In genomic region chr16:20671886-20672285, GRCm38 (mm10) we compare ENCODE assay signal across 8 mouse cellular contexts. TPM values are rescaled to one million over a fixed set of nuclear protein-coding genes. Genes with fewer than 3 reads are reported as not detected.
DNase-seq lines count a peak whose midpoint lies in the region; ATAC-seq and TF ChIP-seq lines count a peak whose summit lies in the region.

No protein-coding gene starts in this region.

- no peak for ATAC-seq in intestine, embryonic 16.5 days
- ATAC-seq in neural tube, embryonic 14.5 days (ENCODE audit: low read depth): no peak

- no peak for TF ChIP-seq POLR2A in cortical plate, adult 2 months (IDR thresholded peaks at IDR 0.05; ENCODE audit: extremely low read depth, insufficient read depth, low read length)

- no peak overlapping the region for H3K9ac ChIP-seq in intestine, embryonic 16.5 days (ENCODE audit: low read depth, low read length)
- no peak overlapping the region for H3K9ac ChIP-seq in neural tube, embryonic 14.5 days (replicated peaks; ENCODE audit: low read depth, low read length)

- no peak for DNase-seq in layer of hippocampus, adult 2 months (ENCODE audit: low spot score in 2 of 2)
- no peak for DNase-seq in layer of hippocampus, adult 18-20 months (ENCODE audit: low spot score in 2 of 2)
- DNase-seq in left cerebral cortex, postnatal 14 days (ENCODE audit: low spot score in 2 of 2): no peak
- no peak for DNase-seq in frontal cortex, postnatal 14 days (ENCODE audit: low spot score in 2 of 2)
- no peak for DNase-seq in right cerebral cortex, postnatal 4 days

- H3K36me3 ChIP-seq in intestine, embryonic 16.5 days (ENCODE audit: control insufficient read depth, insufficient read depth, low read length): peaks cover 9% of the 10 kb centered on the region; the same call in 1 of the 2 replicates
- peaks cover 16% of the 10 kb centered on the region for H3K36me3 ChIP-seq in neural tube, embryonic 14.5 days (ENCODE audit: control insufficient read depth, insufficient read depth, low read length)

- 18% methylated on average over 6 of the region's 6 CpGs for WGBS in intestine, embryonic 16.5 days
- WGBS in neural tube, embryonic 14.5 days: 31% methylated on average over 6 of the region's 6 CpGs

- H3K4me1 ChIP-seq in cortical plate, adult 2 months (ENCODE audit: control insufficient read depth, insufficient read depth, low read length): peaks cover 3% of the 10 kb centered on the region; the same call in 1 of the 2 replicates
- H3K4me1 ChIP-seq in intestine, embryonic 16.5 days (ENCODE audit: control insufficient read depth, insufficient read depth, low read length): peaks cover 21% of the 10 kb centered on the region
- H3K4me1 ChIP-seq in neural tube, embryonic 14.5 days (ENCODE audit: control insufficient read depth, insufficient read depth, low read length): peaks cover 13% of the 10 kb centered on the region

- H3K4me2 ChIP-seq in intestine, embryonic 16.5 days (ENCODE audit: low read depth, low read length): peak overlapping the region; percentile 62; the same call in 1 of the 2 replicates
- H3K4me2 ChIP-seq in neural tube, embryonic 14.5 days (ENCODE audit: low read depth, low read length): peak overlapping the region; percentile 50

- H3K27me3 ChIP-seq in intestine, embryonic 16.5 days (replicated peaks; ENCODE audit: control insufficient read depth, insufficient read depth, low read length): no peaks in the 10 kb centered on the region
- no peaks in the 10 kb centered on the region for H3K27me3 ChIP-seq in neural tube, embryonic 14.5 days (ENCODE audit: control insufficient read depth, insufficient read depth, low read length)

- H3K9me3 ChIP-seq in intestine, embryonic 16.5 days (ENCODE audit: control insufficient read depth, low read length): no peaks in the 10 kb centered on the region
- H3K9me3 ChIP-seq in neural tube, embryonic 14.5 days (ENCODE audit: control insufficient read depth, low read length): no peaks in the 10 kb centered on the region

- peak overlapping the region; percentile 86; the same call in 1 of the 2 replicates for H3K27ac ChIP-seq in layer of hippocampus, adult 2 months
- no peak overlapping the region for H3K27ac ChIP-seq in cortical plate, adult 2 months (ENCODE audit: insufficient read depth, low read length)
- peak overlapping the region; percentile 65; the same call in 1 of the 2 replicates for H3K27ac ChIP-seq in intestine, embryonic 16.5 days (ENCODE audit: low read length)
- no peak overlapping the region for H3K27ac ChIP-seq in neural tube, embryonic 14.5 days (ENCODE audit: low read depth, low read length)

- peak overlapping the region; percentile 84 for H3K4me3 ChIP-seq in layer of hippocampus, adult 2 months
- H3K4me3 ChIP-seq in cortical plate, adult 2 months (ENCODE audit: insufficient read depth, low read length): peak overlapping the region; percentile 97; the same call in 1 of the 2 replicates
- H3K4me3 ChIP-seq in intestine, embryonic 16.5 days (ENCODE audit: low read length): no peak overlapping the region; the same call in 1 of the 2 replicates
- H3K4me3 ChIP-seq in neural tube, embryonic 14.5 days (ENCODE audit: low read depth, low read length): peak overlapping the region; percentile 94; the same call in 1 of the 2 replicates

- TF ChIP-seq CTCF in layer of hippocampus, adult 2 months (conservative IDR thresholded peaks at IDR 0.05): no peak
- no peak for TF ChIP-seq CTCF in cortical plate, adult 2 months (IDR thresholded peaks at IDR 0.05; ENCODE audit: extremely low read depth, insufficient read depth, low read length)

- intact Hi-C loops in left cerebral cortex, postnatal 14 days (cut with DNase I): no loop called here

RNA-seq across cellular contexts. Expression of gene Eif4g1, which starts 3.8 kb away (rescaled TPM):
- 100 to 1,000 TPM; 283 to 297 TPM for total RNA-seq in layer of hippocampus, adult 2 months (2021)
- 100 to 1,000 TPM; 278 to 283 TPM for total RNA-seq in layer of hippocampus, adult 18-20 months (2021)
- 157 and 158 TPM in 2 replicates for polyA plus RNA-seq in cortical plate, adult 2 months (2012; rRNA removed)
- 158 and 162 TPM in 2 replicates for polyA plus RNA-seq in intestine, embryonic 16.5 days (2015; fragmentation: Nextera tagmentation; extraction: Ambion mirVana)
- 112 and 134 TPM in 2 replicates for polyA plus RNA-seq in neural tube, embryonic 14.5 days (2014; fragmentation: Nextera tagmentation; extraction: Ambion mirVana)
- total RNA-seq in left cerebral cortex, postnatal 14 days (2021): 100 to 1,000 TPM; 330 to 342 TPM

RNA-seq across cellular contexts. Expression of gene Psmd2, which starts 20.4 kb away (rescaled TPM):
- total RNA-seq in layer of hippocampus, adult 2 months (2021): 100 to 1,000 TPM; 208 to 213 TPM
- 100 to 1,000 TPM; 206 to 212 TPM for total RNA-seq in layer of hippocampus, adult 18-20 months (2021)
- polyA plus RNA-seq in cortical plate, adult 2 months (2012; rRNA removed): 173 TPM in 2 replicates
- 276 and 309 TPM in 2 replicates for polyA plus RNA-seq in intestine, embryonic 16.5 days (2015; fragmentation: Nextera tagmentation; extraction: Ambion mirVana)
- 314 and 366 TPM in 2 replicates for polyA plus RNA-seq in neural tube, embryonic 14.5 days (2014; fragmentation: Nextera tagmentation; extraction: Ambion mirVana)
- 100 to 1,000 TPM; 238 to 253 TPM for total RNA-seq in left cerebral cortex, postnatal 14 days (2021)

RNA-seq across cellular contexts. Expression of gene Fam131a, which starts 21.2 kb away (rescaled TPM):
- total RNA-seq in layer of hippocampus, adult 2 months (2021): 100 to 1,000 TPM; 450 to 457 TPM
- total RNA-seq in layer of hippocampus, adult 18-20 months (2021): 100 to 1,000 TPM; 445 to 503 TPM
- polyA plus RNA-seq in cortical plate, adult 2 months (2012; rRNA removed): 316 and 358 TPM in 2 replicates
- 6.2 and 6.8 TPM in 2 replicates for polyA plus RNA-seq in intestine, embryonic 16.5 days (2015; fragmentation: Nextera tagmentation; extraction: Ambion mirVana)
- polyA plus RNA-seq in neural tube, embryonic 14.5 days (2014; fragmentation: Nextera tagmentation; extraction: Ambion mirVana): 42.5 and 48.2 TPM in 2 replicates
- 100 to 1,000 TPM; 381 to 399 TPM for total RNA-seq in left cerebral cortex, postnatal 14 days (2021)

RNA-seq across cellular contexts. Expression of gene Ece2, which starts 42.3 kb away (rescaled TPM):
- total RNA-seq in layer of hippocampus, adult 2 months (2021): 10 to 100 TPM; 34.4 to 36.1 TPM
- total RNA-seq in layer of hippocampus, adult 18-20 months (2021): 10 to 100 TPM; 24.6 to 27.1 TPM
- polyA plus RNA-seq in cortical plate, adult 2 months (2012; rRNA removed): 25.4 and 28.3 TPM in 2 replicates
- 1.7 TPM in 2 replicates for polyA plus RNA-seq in intestine, embryonic 16.5 days (2015; fragmentation: Nextera tagmentation; extraction: Ambion mirVana)
- polyA plus RNA-seq in neural tube, embryonic 14.5 days (2014; fragmentation: Nextera tagmentation; extraction: Ambion mirVana): 14.2 and 16.4 TPM in 2 replicates
- 10 to 100 TPM; 22.3 to 26.2 TPM for total RNA-seq in left cerebral cortex, postnatal 14 days (2021)

RNA-seq across cellular contexts. Expression of gene Polr2h, which starts 45.6 kb away (rescaled TPM):
- total RNA-seq in layer of hippocampus, adult 2 months (2021): 10 to 100 TPM; 26.1 TPM
- 10 to 100 TPM; 21.5 to 26.2 TPM for total RNA-seq in layer of hippocampus, adult 18-20 months (2021)
- 52.5 and 53.1 TPM in 2 replicates for polyA plus RNA-seq in cortical plate, adult 2 months (2012; rRNA removed)
- polyA plus RNA-seq in intestine, embryonic 16.5 days (2015; fragmentation: Nextera tagmentation; extraction: Ambion mirVana): 84.5 and 95.5 TPM in 2 replicates
- polyA plus RNA-seq in neural tube, embryonic 14.5 days (2014; fragmentation: Nextera tagmentation; extraction: Ambion mirVana): 91.4 and 100 TPM in 2 replicates
- total RNA-seq in left cerebral cortex, postnatal 14 days (2021): 10 to 100 TPM; 21.4 to 29.5 TPM

Comparison
In these comparisons a context has a peak if more than half of its experiments do, and no peak if none do; other contexts are left out.
1. H3K27ac ChIP-seq: peak in layer of hippocampus, adult 2 months (single experiment) and intestine, embryonic 16.5 days (single experiment); none in cortical plate, adult 2 months (single experiment) and neural tube, embryonic 14.5 days (single experiment).